Mouse (Mus musculus): ENCODE measurements at regions not wholly inside any gene's neighbourhood (a gene's known extent, or its start where the extent isn't known, plus 50 kb on each side); places are given as distances from the start of the nearest gene placed in this dataset.

- Histone ChIP-seq H3K4me3 (ENCODE audit: insufficient read depth in 1 of 2, low read depth in 1 of 2, low read length in 2 of 2, poor library complexity in 1 of 2, severe bottlenecking in 1 of 2) (no peak overlapping the region), H3K4me1 (ENCODE audit: control insufficient read depth in 2 of 2, insufficient read depth in 2 of 2, low read length in 2 of 2, poor library complexity in 1 of 2) (no peaks in the 10 kb centered on the region), H3K36me3 (ENCODE audit: control insufficient read depth, insufficient read depth, low read length, poor library complexity, severe bottlenecking) (no peaks in the 10 kb centered on the region), H3K9me3 (ENCODE audit: control insufficient read depth, insufficient read depth, low read depth, low read length) (no peaks in the 10 kb centered on the region), H3K9ac (ENCODE audit: insufficient read depth, low read depth, low read length, poor library complexity, severe bottlenecking) (no peak overlapping the region), H3K27ac (ENCODE audit: insufficient read depth, low read depth, low read length, poor library complexity, severe bottlenecking) (no peak overlapping the region)
- in situ Hi-C loops (cut with MboI; ENCODE audit: low sequenced_read_pairs in 2 of 2, unreplicated experiment in 2 of 2): no loop called here
- TF ChIP-seq ZNF384 (IDR thresholded peaks at IDR 0.05; ENCODE audit: low read depth, low read length) (no peak), ZC3H11A (IDR thresholded peaks at IDR 0.05; ENCODE audit: borderline replicate concordance, low read depth, low read length) (no peak), HCFC1 (IDR thresholded peaks at IDR 0.05; ENCODE audit: borderline replicate concordance, insufficient read depth, low read length) (no peak), CHD2 (IDR thresholded peaks at IDR 0.05; ENCODE audit: low read depth, low read length) (no peak), MAFK (IDR thresholded peaks at IDR 0.05; ENCODE audit: insufficient read depth, low read depth, low read length) (no peak)
- no peak for DNase-seq (ENCODE audit: low read depth, low spot score)
Observed at GRCm38 (mm10) chr9:12876496-12876895, 369.1 kb downstream of the Jrkl start.

GRCm38 (mm10) chr9:12870941-12871340, 374.7 kb downstream of the Jrkl start:
- Histone ChIP-seq H3K27ac (ENCODE audit: insufficient read depth, low read depth, low read length, poor library complexity, severe bottlenecking) (no peak overlapping the region), H3K4me1 (ENCODE audit: control insufficient read depth in 2 of 2, insufficient read depth in 2 of 2, low read length in 2 of 2, poor library complexity in 1 of 2) (no peaks in the 10 kb centered on the region), H3K4me3 (ENCODE audit: insufficient read depth in 1 of 2, low read depth in 1 of 2, low read length in 2 of 2, poor library complexity in 1 of 2, severe bottlenecking in 1 of 2) (no peak overlapping the region), H3K9me3 (ENCODE audit: control insufficient read depth, insufficient read depth, low read depth, low read length) (no peaks in the 10 kb centered on the region), H3K9ac (ENCODE audit: insufficient read depth, low read depth, low read length, poor library complexity, severe bottlenecking) (no peak overlapping the region), H3K36me3 (ENCODE audit: control insufficient read depth, insufficient read depth, low read length, poor library complexity, severe bottlenecking) (no peaks in the 10 kb centered on the region)
- TF ChIP-seq CHD2 (IDR thresholded peaks at IDR 0.05; ENCODE audit: low read depth, low read length) (no peak), HCFC1 (IDR thresholded peaks at IDR 0.05; ENCODE audit: borderline replicate concordance, insufficient read depth, low read length) (no peak), MAFK (IDR thresholded peaks at IDR 0.05; ENCODE audit: insufficient read depth, low read depth, low read length) (no peak), ZNF384 (IDR thresholded peaks at IDR 0.05; ENCODE audit: low read depth, low read length) (no peak), ZC3H11A (IDR thresholded peaks at IDR 0.05; ENCODE audit: borderline replicate concordance, low read depth, low read length) (no peak)
- in situ Hi-C loops (cut with MboI; ENCODE audit: low sequenced_read_pairs in 2 of 2, unreplicated experiment in 2 of 2): no loop called here
- DNase-seq (ENCODE audit: low read depth, low spot score): no peak
